Mouse (Mus musculus): ENCODE data around the gene Vps18.
A peak's percentile ranks its signal among the peaks of the same experiment; 100 is the strongest.

Gene Vps18

DNA sequence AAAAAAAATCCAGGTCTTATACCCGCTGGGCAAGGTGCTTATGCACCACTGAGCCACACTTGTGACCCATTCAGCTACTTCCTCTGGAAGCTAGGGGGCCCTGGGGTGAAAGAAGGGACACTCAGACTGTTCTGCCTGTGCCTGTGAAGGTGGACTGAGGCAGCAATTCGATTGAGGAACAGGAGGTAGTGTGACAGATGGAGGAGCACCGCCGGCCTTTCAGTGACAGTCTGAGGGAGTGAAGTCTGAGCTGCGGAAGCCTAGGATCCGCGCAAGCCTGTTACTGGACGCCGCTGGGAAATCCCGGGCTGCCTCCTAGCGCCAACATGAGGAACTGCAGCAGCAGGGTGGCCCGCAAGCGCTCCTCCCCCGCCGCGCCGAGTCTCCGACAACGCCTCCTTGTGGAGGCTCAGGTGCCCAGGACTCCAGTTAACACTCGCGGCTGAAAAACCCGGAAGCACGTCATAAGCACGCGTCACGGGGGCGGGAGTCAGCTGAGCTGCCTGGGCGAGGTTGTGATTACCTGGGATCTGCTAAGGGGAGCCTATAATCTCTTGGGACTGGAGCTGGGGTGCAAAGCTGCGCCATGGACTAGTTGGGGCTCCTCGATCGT lies at the start of gene Vps18:
Vps18 (plus strand) TSS at position 471 of the 613 bp plus-strand sequence.
- peak; percentile 93 to 98 for DNase-seq (ENCODE audit: low spot score in 2 of 2)

DNA sequence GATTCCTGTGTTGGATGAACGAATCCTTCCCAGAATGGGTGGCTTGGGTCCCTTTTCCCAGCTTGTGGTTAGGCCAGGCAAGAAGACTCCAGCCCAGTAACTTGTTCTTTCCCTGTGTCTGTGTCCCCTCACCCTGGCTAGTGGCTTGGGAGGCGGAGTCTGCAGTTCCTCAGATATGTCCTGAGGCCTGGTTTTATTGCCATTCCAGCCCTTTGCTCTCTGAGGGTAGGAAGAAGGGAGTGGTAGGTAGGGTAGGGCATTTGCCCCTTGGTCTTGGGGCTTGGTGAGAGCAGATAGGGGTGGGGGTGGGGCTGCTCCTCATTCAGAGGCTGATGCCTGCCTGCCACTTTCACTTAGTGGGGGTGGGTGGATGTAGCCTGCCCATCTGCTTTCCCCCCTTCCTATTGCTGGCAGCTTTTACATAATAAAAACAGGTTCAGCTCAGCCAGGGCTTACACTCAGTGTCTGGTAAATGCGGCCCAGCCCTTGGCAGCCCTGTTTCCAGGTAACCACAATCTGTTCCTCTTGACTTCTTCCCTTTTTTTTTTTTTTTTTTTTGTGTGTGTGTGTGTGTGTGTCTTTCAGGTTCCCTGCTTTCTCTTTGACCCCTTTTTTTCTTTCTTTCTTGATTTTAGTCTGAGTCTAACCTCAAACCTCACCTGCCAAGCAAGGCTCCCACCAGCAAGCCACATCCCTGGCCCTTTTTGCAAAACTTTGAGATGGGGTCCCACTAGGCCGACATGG lies 48.3 kb upstream of the Vps18 start:
- no peak for DNase-seq (ENCODE audit: low spot score in 2 of 2)

DNA sequence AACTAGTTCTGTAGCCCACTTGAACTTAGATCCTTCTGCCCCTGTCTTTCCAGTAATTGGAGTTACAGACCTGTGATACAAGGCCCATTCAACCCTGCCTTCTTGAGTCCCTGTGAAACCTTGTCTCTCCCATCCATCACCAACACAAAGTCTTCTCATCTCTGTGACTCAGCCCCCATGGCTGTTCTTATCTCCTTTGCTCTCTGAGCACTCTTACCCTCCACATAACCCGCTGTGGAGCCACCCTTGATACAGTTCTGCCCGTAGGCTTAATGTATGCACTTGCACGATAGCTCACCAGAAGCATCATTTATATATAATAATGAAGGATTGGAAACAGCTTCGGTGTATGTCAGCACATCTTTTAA lies 47.7 kb upstream of the Vps18 start:
- no peak for DNase-seq (ENCODE audit: low spot score in 2 of 2)

DNA sequence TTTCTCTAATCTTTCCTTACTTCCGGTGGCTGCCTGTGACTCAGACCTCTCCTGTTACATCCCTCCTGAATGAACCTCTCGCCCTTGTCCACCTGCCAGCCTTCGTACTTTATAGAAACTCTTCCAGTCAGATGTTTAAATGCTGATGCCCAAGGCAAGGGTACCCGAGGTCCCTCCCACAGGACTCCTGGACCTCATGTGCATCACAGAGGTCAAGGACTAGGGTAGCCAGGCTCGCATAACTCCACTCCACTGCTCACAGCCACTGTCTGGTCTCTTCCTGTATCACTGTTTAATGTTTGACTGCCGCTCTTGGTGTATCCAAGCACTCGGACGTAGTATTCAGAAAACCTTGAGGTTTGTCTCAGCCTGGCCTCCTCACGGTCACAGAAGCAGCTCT lies 46.0 kb upstream of the Vps18 start:
- no peak for DNase-seq (ENCODE audit: low spot score in 2 of 2)

DNA sequence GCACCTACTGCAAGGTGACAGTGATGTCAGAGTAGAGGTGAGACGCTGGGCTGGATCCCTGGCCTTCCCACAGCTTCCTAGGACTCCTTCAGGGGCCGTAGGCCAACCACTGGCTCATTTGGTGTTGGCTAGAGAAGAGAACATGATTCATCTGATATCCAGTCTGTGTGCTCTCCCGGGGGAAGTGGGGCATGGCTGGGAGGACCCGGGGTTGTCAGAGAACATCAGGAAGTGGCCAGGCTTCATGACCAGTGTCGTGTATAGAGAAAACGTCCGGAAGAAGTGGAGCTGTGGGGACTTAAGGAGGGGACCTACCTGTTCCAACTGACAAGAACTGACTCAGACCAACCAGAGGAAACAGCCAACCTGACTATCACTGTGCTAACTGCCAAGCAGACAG lies 43.3 kb upstream of the Vps18 start:
- no peak for DNase-seq (ENCODE audit: low spot score in 2 of 2)

DNA sequence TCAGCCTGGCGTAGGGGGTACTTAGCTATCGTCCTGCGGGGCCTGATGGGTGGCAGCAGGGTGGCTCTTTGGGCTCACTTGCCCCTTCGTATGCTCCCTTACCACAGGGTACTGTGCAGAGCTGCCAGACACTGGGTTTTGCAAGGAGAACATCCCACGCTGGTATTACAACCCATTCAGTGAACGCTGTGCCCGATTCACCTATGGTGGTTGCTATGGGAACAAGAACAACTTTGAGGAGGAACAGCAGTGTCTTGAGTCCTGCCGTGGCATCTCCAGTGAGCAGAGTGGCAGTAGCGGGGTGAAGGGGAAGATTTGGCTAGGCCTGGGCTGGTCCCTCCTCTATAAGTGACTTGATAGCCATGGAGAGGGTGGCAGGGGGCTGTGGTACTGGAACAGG lies 40.6 kb upstream of the Vps18 start:
- no peak for DNase-seq (ENCODE audit: low spot score in 2 of 2)

DNA sequence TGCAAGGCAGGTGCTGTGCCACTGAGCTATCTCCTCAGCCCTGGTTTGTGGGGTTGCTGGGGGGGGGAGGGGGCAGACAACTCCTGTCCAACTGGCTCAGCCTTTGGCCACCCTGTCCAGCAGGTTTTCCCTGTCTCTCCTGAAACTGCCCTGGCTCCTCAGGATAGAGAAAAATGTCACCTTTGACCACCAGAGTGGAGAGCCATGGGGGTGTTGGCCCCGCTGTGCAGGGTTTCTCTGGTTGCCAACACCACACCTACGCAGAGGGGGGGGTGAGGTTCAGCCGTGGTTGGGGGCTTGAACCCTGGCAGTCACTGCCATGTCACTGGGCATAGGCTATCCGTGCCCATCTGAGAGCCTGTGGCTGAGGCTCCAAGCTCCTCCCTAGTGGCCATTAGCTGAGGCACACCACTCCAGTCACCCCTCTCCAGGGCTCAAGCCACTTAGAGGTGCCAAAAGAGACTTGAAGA lies 38.9 kb upstream of the Vps18 start:
- no peak for DNase-seq (ENCODE audit: low spot score in 2 of 2)

DNA sequence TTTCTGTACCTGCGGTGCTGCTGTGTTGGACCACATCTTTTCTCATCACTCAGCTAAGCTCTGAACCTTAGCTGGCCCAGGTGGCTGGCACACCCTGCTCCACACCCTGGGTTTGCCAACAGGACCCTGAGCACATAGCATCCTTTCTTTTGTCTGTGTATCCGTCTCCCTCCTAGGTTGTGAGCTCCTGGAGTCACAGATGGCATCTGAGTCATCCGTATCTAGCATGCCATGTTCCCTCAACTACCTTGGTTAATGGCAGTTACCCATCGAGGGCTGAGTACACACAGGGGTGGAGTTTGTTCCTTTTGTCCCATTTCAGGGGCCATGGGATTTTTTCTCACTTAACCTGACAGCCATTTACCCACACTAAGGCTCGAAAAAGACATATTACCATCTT lies 38.2 kb upstream of the Vps18 start:
- no peak for DNase-seq (ENCODE audit: low spot score in 2 of 2)

DNA sequence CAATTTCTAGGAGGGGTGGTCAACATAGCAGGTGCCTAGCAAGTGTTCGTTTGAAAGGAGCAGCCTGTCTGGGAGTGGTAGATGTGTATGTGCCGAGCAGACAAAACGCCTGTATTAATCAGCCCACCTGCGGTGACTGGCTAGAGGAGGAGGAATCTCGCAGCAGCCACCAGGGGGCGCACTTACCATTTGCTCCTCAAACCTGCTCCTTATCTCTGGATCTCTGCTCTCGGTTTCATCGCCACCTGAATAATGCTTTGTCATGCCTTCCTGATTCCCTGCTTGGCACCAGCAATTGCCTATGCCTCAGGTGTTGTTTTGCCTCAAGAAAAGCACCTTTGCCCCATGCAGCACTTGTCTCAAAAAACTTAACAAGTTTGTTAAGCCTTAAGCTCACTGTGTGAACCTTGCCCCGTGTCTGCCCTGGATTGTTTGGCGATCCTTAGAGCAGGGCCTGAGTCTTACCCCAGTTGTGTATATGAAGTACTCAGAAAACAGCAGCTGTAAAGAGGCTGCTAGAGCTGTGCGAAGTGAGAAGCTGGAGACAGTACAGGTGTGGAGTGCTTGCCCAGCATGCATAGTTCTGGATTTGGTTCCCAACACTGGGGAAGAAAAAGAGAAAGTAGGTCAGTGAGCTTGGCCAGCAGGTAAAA lies 37.6 kb upstream of the Vps18 start:
- DNase-seq (ENCODE audit: low spot score in 2 of 2) = peak; percentile 66 to 79

DNA sequence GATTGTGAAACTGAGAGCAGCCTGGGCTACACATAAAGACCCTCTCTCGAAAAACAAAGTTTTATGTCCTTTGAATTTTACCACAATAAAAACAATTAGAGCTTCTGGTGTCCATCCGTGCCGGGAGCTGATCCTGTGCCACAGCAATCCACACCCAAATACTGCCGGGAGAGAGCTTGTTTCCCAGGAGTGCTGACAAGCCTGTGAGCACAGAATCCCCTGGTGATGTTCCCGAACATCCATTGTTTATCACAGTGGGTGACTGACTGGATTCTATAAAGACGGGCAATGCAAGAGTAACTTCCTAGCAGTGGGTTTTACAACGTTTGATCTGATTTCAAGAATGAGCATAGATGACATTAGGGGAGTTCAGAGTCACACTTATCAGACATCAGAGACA lies 33.6 kb upstream of the Vps18 start:
- DNase-seq (ENCODE audit: low spot score in 2 of 2) = no peak

DNA sequence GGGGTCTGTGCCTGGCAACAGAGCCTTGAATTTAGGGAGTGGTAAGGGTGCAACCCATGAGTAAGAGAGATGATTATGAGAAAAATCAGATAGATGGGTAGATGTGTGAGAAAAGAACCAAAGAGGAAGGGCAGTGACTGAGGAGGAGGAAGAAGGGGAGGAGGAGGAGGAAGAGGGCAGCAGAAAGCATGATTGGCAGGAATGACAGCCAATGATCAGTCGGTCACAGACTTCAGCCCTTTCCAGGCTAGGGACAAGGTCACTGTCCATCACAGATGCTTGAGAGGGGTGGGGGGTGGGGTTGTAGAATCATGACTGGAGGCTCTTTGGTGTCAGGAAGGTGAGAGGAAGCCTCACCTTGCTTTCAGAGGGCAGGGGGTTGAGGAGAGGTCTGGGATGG lies 28.0 kb upstream of the Vps18 start:
- no peak for DNase-seq (ENCODE audit: low spot score in 2 of 2)

DNA sequence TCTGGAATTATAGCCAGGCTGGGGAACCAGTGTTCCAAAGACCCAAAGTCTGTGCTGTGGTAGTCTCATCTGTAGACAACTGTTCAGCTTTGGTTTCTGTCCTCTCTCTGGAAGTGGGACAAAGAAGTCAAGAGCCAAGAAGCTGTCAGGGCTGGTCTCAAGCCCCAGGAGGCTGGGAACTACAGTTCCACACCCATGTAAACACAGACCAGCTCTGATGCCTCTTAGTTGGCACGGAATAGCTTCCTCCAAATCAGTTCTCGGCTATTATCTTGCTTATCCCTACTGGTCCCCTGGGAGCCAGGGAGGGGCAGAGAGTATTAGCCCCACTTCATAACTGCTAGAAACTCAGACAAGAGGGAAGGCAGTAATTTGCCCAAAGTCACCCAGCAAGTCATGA lies 27.2 kb upstream of the Vps18 start:
- no peak for DNase-seq (ENCODE audit: low spot score in 2 of 2)

DNA sequence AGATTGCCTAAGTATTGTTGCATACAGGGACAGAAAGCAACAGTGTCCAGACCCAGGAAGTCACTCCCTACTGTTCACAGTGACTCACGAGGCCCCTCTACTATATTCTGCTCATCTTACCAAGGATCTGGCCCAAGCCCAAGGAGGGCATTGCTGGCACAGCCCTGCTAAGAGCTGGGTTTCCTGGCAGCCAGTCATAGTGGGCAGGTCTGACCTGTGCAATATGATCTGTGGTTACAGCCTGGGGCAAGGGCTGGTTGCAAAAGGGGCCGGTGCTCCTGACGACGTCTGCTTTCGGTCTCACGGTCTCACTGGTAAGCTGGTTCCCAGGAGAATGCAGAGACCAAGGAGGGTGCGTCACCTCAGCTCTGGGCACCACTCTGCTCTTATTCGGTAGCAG lies 25.6 kb upstream of the Vps18 start:
- DNase-seq (ENCODE audit: low spot score in 2 of 2) = no peak

DNA sequence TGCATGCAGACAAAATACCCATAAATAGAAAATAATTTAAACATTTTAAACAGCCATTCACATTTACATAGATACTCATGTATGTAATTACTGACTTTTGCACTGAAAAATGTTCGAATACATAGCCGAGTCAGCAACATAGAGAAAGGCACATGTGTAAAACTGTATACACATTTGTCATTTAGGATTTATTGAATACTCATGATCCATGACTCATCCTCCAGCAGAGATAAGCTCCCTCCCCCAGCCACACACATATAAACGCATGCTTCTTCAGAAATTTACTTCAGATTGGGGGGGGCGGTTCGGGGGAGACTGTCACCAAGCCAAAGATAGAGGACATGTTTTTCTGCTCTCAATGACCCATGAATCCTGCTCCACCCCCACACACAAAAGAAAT lies 24.7 kb upstream of the Vps18 start:
- no peak for DNase-seq (ENCODE audit: low spot score in 2 of 2)

DNA sequence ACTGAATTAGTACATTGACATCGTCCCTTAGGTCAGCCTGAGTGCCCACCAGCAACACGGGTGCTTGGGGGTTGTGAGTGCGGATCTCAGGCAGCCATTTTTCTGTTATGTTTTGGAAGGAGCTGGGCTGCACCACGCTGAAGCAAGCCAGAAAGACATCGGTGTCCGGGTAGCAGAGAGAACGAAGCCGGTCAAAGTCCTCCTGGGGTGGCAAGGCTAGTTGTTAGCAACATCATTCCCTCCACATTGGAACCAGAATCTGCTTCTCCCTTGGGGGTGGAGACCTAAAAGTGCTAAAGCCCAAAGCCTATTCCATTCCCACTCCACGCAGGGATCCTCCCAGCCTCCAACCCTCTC lies 18.3 kb upstream of the Vps18 start:
- DNase-seq (ENCODE audit: low spot score in 2 of 2) = no peak

DNA sequence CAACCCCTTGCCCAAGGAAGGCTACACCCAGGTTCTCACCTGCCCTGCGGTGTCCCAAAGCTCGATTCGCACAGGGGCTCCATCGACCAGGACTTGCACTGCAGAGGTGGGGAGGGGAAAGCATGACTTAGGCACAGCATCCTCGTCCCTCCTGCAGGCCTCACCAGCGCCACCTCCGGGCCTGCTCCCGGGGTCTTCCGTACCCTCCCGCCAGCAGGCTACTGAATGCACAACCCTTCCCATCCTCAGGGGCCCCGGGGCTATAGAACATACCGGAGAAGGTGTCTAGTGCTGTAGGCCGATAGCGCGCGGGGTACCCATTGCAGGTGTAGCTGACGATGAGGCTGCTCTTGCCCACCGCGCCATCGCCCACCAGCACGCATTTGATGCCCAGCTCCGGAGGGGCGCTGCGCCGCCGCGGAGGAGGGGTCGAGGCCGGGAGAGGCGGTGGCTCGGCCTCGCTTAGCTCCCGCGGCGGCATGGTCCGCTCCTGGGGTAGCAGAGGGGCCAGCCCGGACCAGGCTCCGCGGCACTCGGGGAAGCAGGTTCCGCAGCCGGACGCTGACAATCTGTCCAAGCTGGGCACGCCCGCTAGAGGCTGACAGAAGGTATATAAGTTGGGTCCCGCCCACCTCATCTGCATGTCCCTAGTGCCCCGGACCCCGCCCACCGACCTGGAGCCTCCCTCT lies 17.8 kb upstream of the Vps18 start, which contains the start of gene Rhov:
Rhov (minus strand) TSS at position 630 of the 689 bp plus-strand sequence.
- peak; percentile 40 to 53 for DNase-seq (ENCODE audit: low spot score in 2 of 2)

DNA sequence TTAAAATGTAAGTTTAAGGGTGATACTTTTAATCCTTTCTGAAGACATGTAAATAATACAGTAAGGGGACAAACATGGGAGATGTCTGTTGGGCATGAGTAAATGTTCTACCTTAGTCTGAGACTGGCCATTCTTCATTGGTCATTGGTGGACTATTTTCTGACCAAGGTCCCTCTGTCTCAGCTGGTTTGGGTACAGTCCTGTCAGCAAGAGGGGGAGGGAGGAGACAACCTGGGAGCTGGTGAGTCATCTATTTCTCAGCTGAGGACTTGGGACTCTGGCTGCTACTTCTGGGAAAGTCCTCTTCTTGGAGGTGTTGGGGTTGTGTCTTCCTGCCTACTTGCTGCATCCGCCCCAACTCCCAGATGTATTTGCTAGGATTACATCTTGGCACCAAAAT lies 14.4 kb upstream of the Vps18 start:
- no peak for DNase-seq (ENCODE audit: low spot score in 2 of 2)

DNA sequence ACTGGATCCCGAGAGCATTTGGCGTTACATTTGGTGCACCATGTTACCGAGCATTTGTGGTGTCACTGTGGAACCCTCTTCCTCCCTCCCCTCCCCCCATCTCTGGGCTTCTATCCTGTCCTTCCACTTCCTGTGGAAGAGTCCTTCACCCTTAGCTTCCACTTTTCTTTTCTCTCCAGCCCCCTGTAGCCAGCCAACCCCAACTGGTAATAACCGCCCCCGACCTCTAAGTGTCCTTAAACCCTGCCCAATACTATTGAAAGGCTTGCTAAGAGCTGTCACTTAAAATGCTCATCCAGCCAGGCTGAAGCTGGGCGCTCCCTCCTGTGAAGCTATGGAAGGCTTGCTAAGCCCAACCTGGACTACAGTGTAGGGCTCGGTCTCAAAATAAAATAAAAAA lies 11.6 kb upstream of the Vps18 start:
- DNase-seq (ENCODE audit: low spot score in 2 of 2) = no peak

DNA sequence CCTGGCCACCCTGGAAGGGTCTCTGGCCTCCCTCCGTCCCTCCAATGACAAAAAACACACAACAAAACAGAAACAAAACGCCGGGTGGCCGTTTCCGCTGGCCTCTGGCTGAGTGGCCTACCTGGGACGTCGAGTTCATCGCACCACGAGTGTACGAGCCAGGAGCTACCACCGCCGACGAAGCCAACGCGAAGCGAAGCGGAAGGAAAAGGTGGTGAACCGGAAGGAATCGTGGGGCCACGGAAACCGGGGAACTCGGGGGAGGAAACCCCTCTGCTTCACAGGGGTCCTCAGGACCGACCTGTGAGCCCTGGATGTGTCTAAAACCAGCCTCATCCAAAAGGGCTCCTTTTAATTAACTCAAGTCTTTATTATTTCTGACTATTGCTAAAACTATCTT lies 10.7 kb upstream of the Vps18 start:
- DNase-seq (ENCODE audit: low spot score in 2 of 2) = no peak

DNA sequence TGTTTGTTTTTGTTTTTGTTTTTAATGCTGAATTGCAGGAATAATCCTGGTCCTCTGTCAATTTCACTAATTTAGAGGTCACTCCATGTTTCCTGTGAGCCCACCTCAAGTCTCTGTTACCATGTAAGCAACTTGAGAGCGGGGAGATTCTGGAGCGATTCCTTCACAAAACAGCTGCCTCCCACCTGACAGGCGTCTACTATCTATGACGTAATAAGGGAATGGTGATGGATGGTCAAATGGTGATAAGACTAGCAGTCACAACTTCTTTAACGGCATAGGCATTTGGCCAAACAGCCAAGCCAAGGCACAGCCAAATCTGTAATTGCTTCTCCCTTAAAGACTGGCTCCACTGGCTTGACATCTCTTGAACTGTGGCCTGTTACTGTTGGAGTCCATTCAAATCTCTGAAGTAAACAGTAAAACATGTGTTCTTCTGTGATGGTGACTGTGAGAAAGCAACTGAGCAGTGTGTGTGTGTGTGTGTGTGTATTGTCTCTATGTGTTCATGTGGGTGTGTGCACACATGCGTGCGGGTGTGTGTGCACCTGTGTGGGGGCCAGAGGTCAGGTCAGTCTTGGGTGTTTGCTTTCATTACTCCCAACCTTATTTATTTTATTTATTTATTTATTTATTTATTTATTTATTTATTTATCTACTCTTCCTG lies 6.5 kb upstream of the Vps18 start:
- no peak for DNase-seq (ENCODE audit: low spot score in 2 of 2)

DNA sequence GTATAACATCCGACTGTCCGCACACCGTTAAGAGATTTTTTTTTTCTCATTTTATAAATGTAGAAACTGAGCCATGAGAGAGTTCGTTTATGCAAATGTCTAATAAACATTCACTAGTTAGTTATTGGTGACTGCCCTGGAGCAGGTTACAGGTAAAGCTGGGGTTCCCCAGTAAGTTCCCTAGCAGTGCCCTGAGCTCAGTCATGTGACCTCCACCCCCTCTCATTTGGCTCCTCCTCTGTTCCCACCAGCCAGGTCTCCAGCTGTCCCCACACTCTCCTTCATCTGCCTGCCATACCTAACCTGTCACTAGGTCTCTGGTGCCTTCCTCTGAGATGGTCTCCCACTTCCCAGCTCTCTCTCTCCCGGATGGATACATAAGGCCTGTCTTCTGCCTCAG lies 1.2 kb upstream of the Vps18 start:
- no peak for DNase-seq (ENCODE audit: low spot score in 2 of 2)

DNA sequence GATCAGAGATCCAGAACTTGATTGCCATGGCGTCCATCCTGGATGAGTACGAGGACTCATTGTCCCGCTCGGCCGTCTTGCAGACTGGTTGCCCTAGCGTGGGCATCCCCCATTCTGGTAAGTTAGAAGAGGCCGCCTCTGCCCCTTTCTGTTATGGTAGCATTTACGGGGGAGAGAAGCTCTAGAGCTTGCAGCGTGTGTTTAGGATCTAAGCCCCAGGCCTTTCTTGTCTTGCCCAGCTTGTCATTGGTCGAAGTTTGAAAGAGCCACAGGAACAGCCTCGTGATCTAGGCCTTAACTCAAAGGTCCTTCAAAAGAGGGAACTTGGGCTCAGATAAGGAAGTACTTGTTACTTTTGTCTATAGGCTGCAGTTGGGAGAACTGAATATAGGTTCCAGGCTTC lies 475 bp downstream of the Vps18 start:
- DNase-seq (ENCODE audit: low spot score in 2 of 2) = peak in 1 of 2 experiments; percentile 23
